Mouse (Mus musculus) urinary bladder, postnatal 10 days (tissue): ENCODE measurements around the gene Shisa9.
"Not testable (repeated sequence)": the region's sequence is repeated elsewhere in the genome, so short reads cannot be mapped to it uniquely, and the experiment has no call there.

Experiments
- DNase-seq: peaks from one replicate; pipeline ENCODE4 v3.0.0; 2022; ENCODE audit warnings: low spot score

The Shisa9 gene

DNA sequence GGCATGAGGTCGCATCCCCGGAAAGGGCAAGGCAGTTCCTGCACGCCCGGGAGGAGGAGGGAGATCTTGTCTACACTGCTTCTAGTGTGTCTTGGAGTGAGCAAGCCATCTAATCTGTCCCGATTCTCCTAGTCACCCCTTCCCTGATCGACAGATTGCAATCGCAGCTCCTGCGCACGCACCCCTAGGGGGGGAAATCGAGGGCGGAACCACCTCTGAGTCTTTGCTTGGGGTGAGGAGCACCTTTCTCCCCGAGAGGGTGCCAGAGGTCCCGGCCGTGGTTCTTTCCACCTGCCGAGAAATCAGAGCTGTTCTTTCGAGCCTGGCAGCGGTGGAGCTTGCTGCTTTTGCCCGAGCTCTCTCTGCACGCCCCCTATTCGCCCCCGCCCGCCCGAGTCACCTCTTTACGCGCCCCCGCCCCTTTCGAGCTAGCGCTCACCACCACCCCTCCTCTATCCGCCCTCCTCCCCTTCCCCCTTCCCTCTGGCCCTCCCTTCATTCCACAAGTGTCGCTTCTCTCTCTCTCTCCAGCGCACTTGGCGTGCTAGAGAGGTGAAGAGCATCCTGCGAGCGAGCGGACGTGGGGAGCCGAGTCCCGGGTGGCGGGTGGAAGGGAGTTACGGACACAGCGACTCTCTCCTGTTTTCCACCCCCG, at the start of gene Shisa9:
TSS of gene Shisa9 (plus strand) at position 498 of the 655 bp plus-strand sequence.
- DNase-seq, result no peak

DNA sequence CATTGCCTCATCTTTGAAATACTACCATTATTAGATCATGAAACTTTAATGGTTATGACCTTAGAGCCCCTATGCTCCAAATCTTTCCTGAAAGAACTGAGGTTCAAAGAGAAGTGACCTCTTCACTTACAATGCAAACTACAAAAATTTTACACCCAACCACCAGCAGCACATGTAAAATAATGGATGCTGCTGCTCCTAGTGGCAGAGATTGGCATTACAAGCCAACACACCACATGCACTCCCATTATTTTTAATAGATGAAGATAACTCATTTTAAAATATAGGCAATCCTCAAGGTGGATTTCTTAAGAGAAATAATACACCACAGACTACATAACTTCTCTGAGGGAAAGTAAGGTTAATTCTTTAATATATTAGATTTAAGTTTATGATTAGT, 43.4 kb upstream of the Shisa9 start:
- no peak for DNase-seq

DNA sequence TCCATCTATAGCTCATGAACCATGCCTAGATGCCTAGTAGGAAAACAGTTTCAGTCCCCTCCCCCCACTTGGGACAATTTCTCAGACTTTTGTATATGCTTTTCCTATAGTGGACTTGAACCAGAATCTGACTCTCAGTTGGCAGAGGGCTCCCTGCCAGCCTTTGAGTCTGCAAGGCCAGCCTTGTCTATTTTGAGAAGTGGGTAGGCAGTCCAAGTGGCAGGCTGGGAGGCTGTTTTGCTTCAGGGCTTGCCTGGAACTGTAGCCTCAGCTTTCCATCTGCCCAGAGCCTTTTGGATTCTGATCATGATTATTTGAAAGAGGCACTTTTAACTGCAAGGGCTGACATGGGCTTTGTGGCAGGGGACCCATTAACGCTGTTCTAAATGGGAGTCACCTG, 23.2 kb upstream of the Shisa9 start:
- DNase-seq, result no peak

GRCm38 (mm10) chr16:11966041-11966440, 17.9 kb upstream of the Shisa9 start:
- DNase-seq, result no peak

DNA sequence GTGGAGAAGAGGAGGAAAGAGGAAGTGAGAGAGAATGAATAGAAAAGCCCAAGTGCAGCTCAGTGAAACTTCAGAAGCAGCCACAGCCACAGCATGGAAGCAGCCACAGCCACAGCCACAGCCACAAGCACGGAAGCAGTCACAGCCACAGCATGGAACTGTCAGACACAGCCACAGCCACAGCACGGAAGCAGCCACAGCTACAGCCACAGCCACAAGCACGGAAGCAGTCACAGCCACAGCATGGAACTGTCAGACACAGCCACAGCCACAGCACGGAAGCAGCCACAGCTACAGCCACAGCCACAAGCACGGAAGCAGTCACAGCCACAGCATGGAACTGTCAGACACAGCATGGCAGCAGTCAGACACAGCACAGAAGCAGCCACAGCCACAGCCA, 17.1 kb upstream of the Shisa9 start:
- DNase-seq, result not testable (repeated sequence)

- DNase-seq, result no peak
Observed at GRCm38 (mm10) chr16:11967579-11967978, 16.3 kb upstream of the Shisa9 start.

GRCm38 (mm10) chr16:11973707-11974106, 10.2 kb upstream of the Shisa9 start:
- DNase-seq, result no peak

DNA sequence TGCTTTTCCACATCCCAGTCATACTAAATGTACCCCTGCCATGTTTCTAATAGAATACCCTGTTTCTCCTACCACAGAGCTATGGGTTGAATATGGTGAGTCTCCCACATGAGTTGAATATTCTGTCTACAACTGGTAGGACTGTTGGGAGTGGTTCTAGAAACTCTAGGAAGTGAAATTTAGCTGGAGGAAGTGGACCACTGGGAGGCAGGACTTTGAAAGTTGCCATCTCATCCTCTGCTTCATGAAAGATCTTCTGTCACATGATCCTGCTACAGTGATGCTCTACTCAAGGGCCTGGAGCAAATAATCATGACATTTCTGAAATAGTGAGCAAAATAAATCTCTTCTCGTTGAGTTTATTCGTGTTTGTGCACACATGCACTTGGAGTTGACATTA, 7.2 kb upstream of the Shisa9 start:
- DNase-seq, result no peak

DNA sequence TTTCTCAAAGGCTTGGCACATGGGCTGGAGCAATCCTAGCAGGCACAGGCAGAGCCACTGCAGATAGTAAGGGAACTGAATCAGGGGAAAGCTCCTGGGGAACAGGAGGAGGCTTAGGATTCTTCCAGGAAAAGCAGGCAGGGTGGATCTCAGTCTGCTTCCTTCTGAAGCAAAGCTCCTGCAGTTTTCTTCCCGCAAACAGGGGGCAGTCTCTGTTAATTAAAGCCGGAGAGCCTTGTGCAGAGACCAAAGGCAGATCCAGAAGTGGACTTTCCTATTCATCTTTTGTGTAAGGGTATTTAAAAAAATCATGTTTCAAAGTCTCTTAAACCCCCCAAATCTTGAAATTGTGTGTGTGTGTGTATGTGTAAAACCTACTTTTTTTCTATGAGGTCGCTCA, 3.1 kb upstream of the Shisa9 start:
- DNase-seq, result no peak

- no peak for DNase-seq
Observed at GRCm38 (mm10) chr16:11983106-11983615, 752 bp upstream of the Shisa9 start.

GRCm38 (mm10) chr16:11984271-11984791, 418 bp downstream of the Shisa9 start:
- DNase-seq, result no peak

DNA sequence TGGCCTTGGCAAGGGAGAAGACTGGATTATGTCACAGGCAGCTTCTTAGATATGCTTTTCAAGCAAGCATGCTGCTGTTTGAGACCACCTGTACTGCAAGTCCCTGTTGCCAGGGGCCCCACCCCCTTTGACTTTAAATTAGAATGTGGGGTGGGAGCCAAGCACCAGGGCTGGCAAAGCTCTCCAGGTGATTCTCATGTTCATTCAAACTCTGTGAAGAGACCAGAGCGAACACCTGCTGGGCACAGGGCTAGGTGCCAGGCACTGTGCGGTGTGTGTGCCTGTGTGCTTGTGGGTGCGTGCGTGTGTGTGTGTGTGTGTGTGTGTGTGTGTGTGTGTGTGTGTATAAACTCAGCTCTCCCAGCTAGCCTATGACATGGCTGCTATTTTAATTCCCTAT, 3.1 kb downstream of the Shisa9 start:
- DNase-seq, result no peak

DNA sequence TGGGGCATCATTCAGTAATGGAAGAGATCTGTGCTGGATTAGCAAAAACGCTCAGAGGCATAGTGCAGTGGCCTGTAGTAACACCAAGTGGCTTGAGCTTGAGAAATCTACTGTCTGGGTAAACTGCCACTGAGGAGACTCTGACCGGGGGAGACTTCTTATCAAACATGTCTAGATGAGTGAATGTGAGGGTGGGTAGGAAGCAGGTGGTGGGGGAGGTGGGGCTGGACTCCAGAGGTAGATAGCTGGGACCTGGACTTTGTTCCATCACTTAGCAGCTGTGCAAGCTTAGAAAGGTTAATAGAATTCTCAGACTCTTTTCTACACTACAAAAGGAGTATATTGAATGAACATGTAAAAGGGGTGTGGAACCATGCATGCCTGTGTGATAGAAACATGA, 21.3 kb downstream of the Shisa9 start:
- DNase-seq, result no peak

GRCm38 (mm10) chr16:12010136-12010535, 26.2 kb downstream of the Shisa9 start:
- DNase-seq, result no peak

DNA sequence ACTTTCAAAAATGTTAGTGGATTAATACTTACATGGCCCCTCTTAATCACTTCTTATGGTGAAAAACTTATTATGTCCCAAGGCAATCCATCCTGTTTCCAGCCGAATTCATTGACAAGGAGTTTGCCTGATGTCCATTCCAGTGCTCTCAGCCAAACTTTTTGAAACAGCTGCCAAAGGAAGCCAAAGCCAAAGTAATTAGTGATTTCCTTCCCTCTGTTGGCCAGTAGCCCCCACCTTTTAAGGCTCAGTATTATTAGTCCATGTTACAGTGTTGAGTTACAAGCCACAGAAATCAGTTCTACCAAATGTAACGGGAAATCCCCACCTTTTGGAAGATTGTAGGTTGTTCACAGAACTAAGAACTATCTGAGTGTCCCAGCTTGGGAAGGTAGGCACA, 28.8 kb downstream of the Shisa9 start:
- DNase-seq, result no peak

- no peak for DNase-seq
Observed at GRCm38 (mm10) chr16:12014523-12014922, 30.6 kb downstream of the Shisa9 start.

DNA sequence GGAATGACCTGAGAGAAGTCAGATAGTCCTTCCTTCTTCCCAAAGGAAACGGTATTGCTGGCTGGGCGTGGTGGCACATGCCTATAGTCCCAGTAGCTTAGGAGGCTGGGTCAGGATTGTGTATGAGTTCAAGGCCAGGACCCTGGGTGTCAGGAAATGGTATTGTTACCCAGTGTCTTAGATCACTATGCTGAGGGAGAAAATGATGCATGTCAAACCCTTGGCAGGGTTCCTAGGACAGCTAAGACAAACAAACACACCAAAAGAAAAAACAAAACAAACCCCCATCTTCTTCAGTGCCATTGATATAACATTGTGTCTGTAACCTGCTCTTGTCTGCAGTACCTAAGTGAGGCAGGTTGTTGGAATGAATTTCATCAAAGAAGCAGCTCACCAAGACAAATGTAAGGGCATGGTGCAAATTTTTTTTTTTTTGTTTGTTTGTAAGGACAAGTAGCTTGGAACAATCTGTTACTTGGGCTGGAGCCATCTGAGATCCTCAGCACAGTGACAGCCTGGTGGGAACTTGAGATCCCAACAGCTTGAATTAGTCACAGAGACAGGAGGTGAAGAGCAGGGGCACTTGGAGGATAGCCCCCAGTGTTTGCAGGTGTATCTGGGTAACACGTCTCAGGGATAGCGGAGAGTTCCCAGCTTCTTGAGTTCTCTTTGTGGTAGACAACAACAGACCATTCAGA, 34.2 kb downstream of the Shisa9 start:
- no peak for DNase-seq

- no peak for DNase-seq
Observed at GRCm38 (mm10) chr16:12020103-12020755, 36.3 kb downstream of the Shisa9 start.

- no peak for DNase-seq
Observed at GRCm38 (mm10) chr16:12032441-12032840, 48.5 kb downstream of the Shisa9 start.

GRCm38 (mm10) chr16:12034868-12035267, 51.0 kb downstream of the Shisa9 start:
- DNase-seq, result no peak

DNA sequence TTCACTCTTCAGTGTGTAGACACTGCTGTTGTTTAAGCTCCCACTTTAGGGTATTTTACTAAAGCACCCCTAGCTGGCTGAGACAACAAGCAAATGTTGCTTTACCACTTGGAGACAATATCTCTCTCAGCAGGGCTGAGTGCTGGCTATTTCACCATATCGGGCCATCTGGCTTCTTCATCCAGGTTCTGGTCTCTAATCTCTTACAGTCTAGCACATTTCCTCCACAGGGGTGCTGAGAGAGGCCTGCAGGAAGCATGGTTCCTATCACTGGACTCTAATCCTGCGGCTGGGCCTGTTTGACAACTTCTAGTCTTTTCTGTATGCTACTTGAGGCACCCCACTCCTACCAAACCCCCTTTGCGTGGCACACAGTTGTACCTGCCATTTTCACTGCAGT, 51.7 kb downstream of the Shisa9 start:
- DNase-seq, result no peak

- no peak for DNase-seq
Observed at GRCm38 (mm10) chr16:12040935-12041334, 57.0 kb downstream of the Shisa9 start.

GRCm38 (mm10) chr16:12052051-12052450, 68.1 kb downstream of the Shisa9 start:
- DNase-seq, result no peak
